Mouse (Mus musculus) monocyte, adult 59 days (primary cell): Measurements from ENCODE around the gene Ankrd33b. TPM values are rescaled to one million over a fixed set of nuclear protein-coding genes. Genes with fewer than 3 reads are reported as not detected.

Experiments
- total RNA-seq, 2 experiments: library from RNA; stranded (reverse); gene quantifications; one replicate each; pipeline ENCODE4 v1.2.4; 2023

The Ankrd33b gene
- 1 to 10 TPM; 2.6 to 3.9 TPM for total RNA-seq

DNA sequence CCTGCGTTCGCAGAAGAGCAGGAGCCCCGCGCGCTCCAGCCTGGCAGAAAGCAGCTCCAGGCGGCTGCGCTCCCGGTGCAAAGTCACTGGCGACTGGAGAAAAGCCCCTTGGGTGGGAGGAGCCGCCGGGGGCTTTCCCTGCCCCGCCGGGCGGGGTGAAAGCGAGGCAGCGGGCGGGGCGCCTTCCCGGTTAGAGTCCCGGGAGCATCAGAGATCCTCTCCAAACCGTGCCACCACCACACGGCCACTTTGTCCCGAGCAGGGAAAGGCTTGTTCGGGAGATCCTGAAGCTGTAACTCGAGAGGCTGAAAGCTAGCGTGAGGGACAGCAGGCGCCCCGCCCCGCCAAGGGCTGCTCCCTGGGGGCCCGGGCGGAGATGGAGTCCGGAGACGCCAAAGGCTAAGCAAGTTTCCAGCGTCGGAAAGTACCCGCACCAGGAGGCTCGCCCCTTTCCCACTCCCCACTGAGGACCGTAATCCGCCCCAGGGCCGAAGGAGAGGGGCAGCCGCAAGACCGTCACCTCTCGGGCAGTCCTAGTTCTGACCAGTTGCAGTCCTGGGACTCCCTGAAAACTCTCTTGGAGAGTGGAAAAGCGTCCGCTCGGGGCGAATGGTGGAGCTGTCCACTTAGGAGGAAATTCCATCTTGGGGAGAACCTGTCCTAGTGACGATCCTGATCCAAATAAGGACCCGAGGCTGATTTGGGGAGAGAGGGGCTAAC, at the start of gene Ankrd33b:
Gene Ankrd33b, minus strand, starts transcription at position 246 of the 720 bp plus-strand sequence.

Other genes starting within 250 kb of the Ankrd33b start
- gene Dap, start 143.4 kb downstream of the Ankrd33b start, total RNA-seq: 10 to 100 TPM; 64.5 to 71.7 TPM
- gene Ropn1l, start 86.0 kb upstream of the Ankrd33b start, total RNA-seq: 1 to 10 TPM; 1.9 to 2.5 TPM
- gene March6, start 163.3 kb upstream of the Ankrd33b start, total RNA-seq: 10 to 100 TPM; 48.8 to 50.7 TPM
- gene Cmbl, start 197.7 kb upstream of the Ankrd33b start, total RNA-seq: 10 to 100 TPM in 1 of 2 experiments, 1 to 10 TPM in 1; 9.0 to 15.7 TPM
- gene Cct5, start 234.1 kb upstream of the Ankrd33b start, total RNA-seq: 100 to 1,000 TPM; 177 to 178 TPM
- 10 to 100 TPM; 11.5 to 12.1 TPM for gene Fam173b, start 234.1 kb upstream of the Ankrd33b start, total RNA-seq